Mouse (Mus musculus): ENCODE measurements around the gene Lyrm7. TPM values are rescaled to one million over a fixed set of nuclear protein-coding genes. Genes with fewer than 3 reads are reported as not detected.

The Lyrm7 gene
- polyA plus RNA-seq, 1 experiment from 2014 or later: 8.2 TPM

GRCm38 (mm10) chr11:54807669-54808068 lies 53.0 kb downstream of the Lyrm7 start:
- ATAC-seq (ENCODE audit: low FRiP score): no peak
- peaks cover 15% of the 10 kb centered on the region for H3K4me1 ChIP-seq
- no peaks in the 10 kb centered on the region for H3K27me3 ChIP-seq
- no peak overlapping the region for H3K27ac ChIP-seq
- no peak overlapping the region for H3K9ac ChIP-seq
- no peak overlapping the region for H3K4me2 ChIP-seq
- 88% methylated on average over 9 of the region's 9 CpGs for WGBS
- no peak overlapping the region for H3K4me3 ChIP-seq (replicated peaks)
- H3K36me3 ChIP-seq (replicated peaks): no peaks in the 10 kb centered on the region
- no peaks in the 10 kb centered on the region for H3K9me3 ChIP-seq

GRCm38 (mm10) chr11:54806891-54807290 lies 53.8 kb downstream of the Lyrm7 start:
- no peaks in the 10 kb centered on the region for H3K9me3 ChIP-seq
- no peak overlapping the region for H3K4me2 ChIP-seq
- H3K4me1 ChIP-seq: peaks cover 8% of the 10 kb centered on the region; the same call in 1 of the 2 replicates
- no peak overlapping the region for H3K9ac ChIP-seq
- no peaks in the 10 kb centered on the region for H3K27me3 ChIP-seq
- no peak overlapping the region for H3K27ac ChIP-seq
- no peaks in the 10 kb centered on the region for H3K36me3 ChIP-seq (replicated peaks)
- no peak overlapping the region for H3K4me3 ChIP-seq (replicated peaks)
- no peak for ATAC-seq (ENCODE audit: low FRiP score)
- 94% methylated on average over 28 of the region's 28 CpGs for WGBS

- 91% methylated on average over 4 of the region's 4 CpGs for WGBS
- no peak overlapping the region for H3K4me3 ChIP-seq (replicated peaks)
- no peak for ATAC-seq (ENCODE audit: low FRiP score)
- H3K4me2 ChIP-seq: no peak overlapping the region
- no peaks in the 10 kb centered on the region for H3K27me3 ChIP-seq
- no peaks in the 10 kb centered on the region for H3K4me1 ChIP-seq
- H3K9me3 ChIP-seq: no peaks in the 10 kb centered on the region
- H3K9ac ChIP-seq: no peak overlapping the region
- H3K27ac ChIP-seq: no peak overlapping the region
- H3K36me3 ChIP-seq (replicated peaks): no peaks in the 10 kb centered on the region
Observed at GRCm38 (mm10) chr11:54805196-54805595, 55.5 kb downstream of the Lyrm7 start.

GRCm38 (mm10) chr11:54802621-54803020 lies 58.1 kb downstream of the Lyrm7 start:
- H3K9me3 ChIP-seq: no peaks in the 10 kb centered on the region
- H3K27ac ChIP-seq: no peak overlapping the region
- H3K36me3 ChIP-seq (replicated peaks): no peaks in the 10 kb centered on the region
- 82% methylated on average over 6 of the region's 6 CpGs for WGBS
- no peak overlapping the region for H3K4me3 ChIP-seq (replicated peaks)
- no peak overlapping the region for H3K9ac ChIP-seq
- no peak for ATAC-seq (ENCODE audit: low FRiP score)
- no peaks in the 10 kb centered on the region for H3K4me1 ChIP-seq
- H3K4me2 ChIP-seq: no peak overlapping the region
- no peaks in the 10 kb centered on the region for H3K27me3 ChIP-seq

- H3K27ac ChIP-seq: no peak overlapping the region
- H3K4me1 ChIP-seq: no peaks in the 10 kb centered on the region
- no peak for ATAC-seq (ENCODE audit: low FRiP score)
- WGBS: 88% methylated on average over 6 of the region's 6 CpGs
- H3K4me3 ChIP-seq (replicated peaks): no peak overlapping the region
- H3K4me2 ChIP-seq: no peak overlapping the region
- H3K9ac ChIP-seq: no peak overlapping the region
- no peaks in the 10 kb centered on the region for H3K9me3 ChIP-seq
- H3K36me3 ChIP-seq (replicated peaks): no peaks in the 10 kb centered on the region
- H3K27me3 ChIP-seq: no peaks in the 10 kb centered on the region
Observed at GRCm38 (mm10) chr11:54801791-54802558, 58.7 kb downstream of the Lyrm7 start.

GRCm38 (mm10) chr11:54796551-54796950 lies 64.2 kb downstream of the Lyrm7 start:
- no peak for ATAC-seq (ENCODE audit: low FRiP score)
- Histone ChIP-seq H3K36me3 (replicated peaks) (no peaks in the 10 kb centered on the region), H3K4me1 (peaks cover 6% of the 10 kb centered on the region), H3K4me3 (replicated peaks) (no peak overlapping the region), H3K9ac (no peak overlapping the region), H3K4me2 (no peak overlapping the region), H3K9me3 (no peaks in the 10 kb centered on the region), H3K27ac (no peak overlapping the region), H3K27me3 (no peaks in the 10 kb centered on the region)
- 86% methylated on average over 11 of the region's 11 CpGs for WGBS

- no peak overlapping the region for H3K9ac ChIP-seq
- peaks cover 6% of the 10 kb centered on the region for H3K4me1 ChIP-seq
- no peak overlapping the region for H3K27ac ChIP-seq
- no peaks in the 10 kb centered on the region for H3K27me3 ChIP-seq
- ATAC-seq (ENCODE audit: low FRiP score): no peak
- no peak overlapping the region for H3K4me2 ChIP-seq
- H3K9me3 ChIP-seq: no peaks in the 10 kb centered on the region
- no peak overlapping the region for H3K4me3 ChIP-seq (replicated peaks)
- WGBS: 88% methylated on average over 3 of the region's 3 CpGs
- no peaks in the 10 kb centered on the region for H3K36me3 ChIP-seq (replicated peaks)
Observed at GRCm38 (mm10) chr11:54794678-54795077, 66.0 kb downstream of the Lyrm7 start.

- no peaks in the 10 kb centered on the region for H3K36me3 ChIP-seq (replicated peaks)
Observed at GRCm38 (mm10) chr11:54793173-54793572, 67.5 kb downstream of the Lyrm7 start.

GRCm38 (mm10) chr11:54791458-54791857 lies 69.3 kb downstream of the Lyrm7 start:
- 94% methylated on average over 4 of the region's 4 CpGs for WGBS
- no peak overlapping the region for H3K4me2 ChIP-seq
- no peak overlapping the region for H3K4me3 ChIP-seq (replicated peaks)
- H3K4me1 ChIP-seq: peaks cover 9% of the 10 kb centered on the region
- H3K9ac ChIP-seq: no peak overlapping the region
- ATAC-seq (ENCODE audit: low FRiP score): no peak
- no peak overlapping the region for H3K27ac ChIP-seq
- no peaks in the 10 kb centered on the region for H3K27me3 ChIP-seq
- H3K36me3 ChIP-seq (replicated peaks): no peaks in the 10 kb centered on the region
- H3K9me3 ChIP-seq: no peaks in the 10 kb centered on the region

More at GRCm38 (mm10) chr11:54793173-54793572, 67.5 kb downstream of the Lyrm7 start:
- Histone ChIP-seq H3K4me2 (no peak overlapping the region), H3K27ac (no peak overlapping the region), H3K4me3 (replicated peaks) (no peak overlapping the region), H3K4me1 (peaks cover 8% of the 10 kb centered on the region), H3K27me3 (no peaks in the 10 kb centered on the region), H3K9me3 (no peaks in the 10 kb centered on the region), H3K9ac (no peak overlapping the region)
- WGBS: 69% methylated on average over 1 of the region's 1 CpGs
- no peak for ATAC-seq (ENCODE audit: low FRiP score)

GRCm38 (mm10) chr11:54787488-54788474 lies 72.9 kb downstream of the Lyrm7 start, which contains the start of gene Cdc42se2:
Gene Cdc42se2 (minus strand): TSS chr11:54787675.
- peak; percentile 99 for ATAC-seq (ENCODE audit: low FRiP score)
- peak within 1 kb of the TSS; percentile 99 for H3K27ac ChIP-seq
- peak within 1 kb of the TSS; percentile 59 for H3K4me2 ChIP-seq
- peak within 1 kb of the TSS; percentile 91 for H3K4me3 ChIP-seq (replicated peaks)
- WGBS: 3% methylated on average over 54 of the region's 56 CpGs
- no peaks in the 10 kb centered on the region for H3K9me3 ChIP-seq
- H3K9ac ChIP-seq: peak within 1 kb of the TSS; percentile 97
- peaks cover 32% of the 10 kb centered on the region for H3K4me1 ChIP-seq
- H3K36me3 ChIP-seq (replicated peaks): no peaks in the 10 kb centered on the region
- no peaks in the 10 kb centered on the region for H3K27me3 ChIP-seq

GRCm38 (mm10) chr11:54786858-54787487 lies 73.7 kb downstream of the Lyrm7 start:
- whole genome bisulfite sequencing: under 1% methylated on average over 49 of the region's 54 CpGs
- Histone ChIP-seq H3K9me3 (no peaks in the 10 kb centered on the region), H3K4me1 (peaks cover 30% of the 10 kb centered on the region), H3K27me3 (no peaks in the 10 kb centered on the region), H3K4me3 (replicated peaks) (peak overlapping the region; percentile 91), H3K36me3 (replicated peaks) (no peaks in the 10 kb centered on the region), H3K4me2 (peak overlapping the region; percentile 59), H3K9ac (peak overlapping the region; percentile 97), H3K27ac (peak overlapping the region; percentile 99)
- peak; percentile 28 for ATAC-seq (ENCODE audit: low FRiP score)

- Histone ChIP-seq H3K9ac (no peak overlapping the region), H3K4me1 (peaks cover 31% of the 10 kb centered on the region), H3K27ac (no peak overlapping the region), H3K4me3 (replicated peaks) (peak overlapping the region; percentile 91), H3K4me2 (peak overlapping the region; percentile 59), H3K36me3 (replicated peaks) (no peaks in the 10 kb centered on the region), H3K9me3 (no peaks in the 10 kb centered on the region), H3K27me3 (no peaks in the 10 kb centered on the region)
- 85% methylated on average over 3 of the region's 3 CpGs for WGBS
- ATAC-seq (ENCODE audit: low FRiP score): no peak
Observed at GRCm38 (mm10) chr11:54785566-54785965, 75.2 kb downstream of the Lyrm7 start.
